Mouse (Mus musculus) neural tube, embryonic 11.5 days (tissue): ENCODE measurements around the gene Hist1h2bj. TPM values are rescaled to one million over a fixed set of nuclear protein-coding genes. Genes with fewer than 3 reads are reported as not detected.

Experiments used
- ATAC-seq: fragments of 200-750 bp; cut with Nextera tagmentation; 2 replicates; pipeline ENCODE4 v1.8.0; 2017; ENCODE audit warnings: moderate number of reproducible peaks, mild to moderate bottlenecking, moderate TSS enrichment, moderate library complexity; ENCODE audit not compliant: insufficient read depth, low FRiP score, low TSS enrichment
- DNase-seq: peaks from one replicate; pipeline ENCODE4 v3.0.0-alpha.2; 2015; ENCODE audit warnings: low spot score
- H3K27ac ChIP-seq: fragments of 300-500 bp; sonication (generic); 2 replicates; pipeline ENCODE4 v1.5.1; 2014; ENCODE audit warnings: low read depth, mild to moderate bottlenecking, low read length
- H3K27me3 ChIP-seq: fragments of 300-500 bp; sonication (generic); 2 replicates; pipeline ENCODE4 v1.6.1; 2014; ENCODE audit warnings: mild to moderate bottlenecking, low read length, mixed read lengths; ENCODE audit not compliant: control insufficient read depth, insufficient read depth
- H3K36me3 ChIP-seq: fragments of 300-500 bp; sonication (generic); 2 replicates; pipeline ENCODE4 v1.6.1; 2014; ENCODE audit warnings: mild to moderate bottlenecking, low read length, moderate library complexity, mixed read lengths; ENCODE audit not compliant: control insufficient read depth, insufficient read depth
- H3K4me1 ChIP-seq: fragments of 300-500 bp; sonication (generic); 2 replicates; pipeline ENCODE4 v1.6.1; 2014; ENCODE audit warnings: low read length, mixed read lengths; ENCODE audit not compliant: control insufficient read depth, insufficient read depth
- H3K4me2 ChIP-seq: fragments of 300-500 bp; sonication (generic); 2 replicates; pipeline ENCODE4 v1.6.1; 2014; ENCODE audit warnings: low read depth, mild to moderate bottlenecking, moderate library complexity
- H3K4me3 ChIP-seq: fragments of 300-500 bp; sonication (generic); 2 replicates; pipeline ENCODE4 v1.5.1; 2014; ENCODE audit warnings: low read depth, low read length
- H3K9ac ChIP-seq: fragments of 300-500 bp; sonication (generic); 2 replicates; pipeline ENCODE4 v1.6.1; 2014; ENCODE audit warnings: mild to moderate bottlenecking, low read length
- H3K9me3 ChIP-seq: fragments of 300-500 bp; sonication (generic); 2 replicates; pipeline ENCODE4 v1.6.1; 2016; ENCODE audit warnings: low read length; ENCODE audit not compliant: control insufficient read depth
- WGBS: fragments of 180-500 bp; shearing (Covaris S2); extraction: QIAGEN DNeasy Blood & Tissue Kit; methylation state at CpG from one replicate; pipeline ENCODE4 v1.1.7; 2014; 5-methylcytosine and 5-hydroxymethylcytosine counted together
- polyA plus RNA-seq: library from polyadenylated mRNA; unstranded; fragments of >200 nt; fragmentation: Nextera tagmentation; extraction: Ambion mirVana; gene quantifications from 2 replicates; pipeline ENCODE4 v1.2.1, GENCODE M21; 2014

The Hist1h2bj gene
- polyA plus RNA-seq, 1 experiment from 2014 or later, result 12.4 TPM

- no peak for ATAC-seq
- 0% methylated on average over 11 of the region's 11 CpGs for WGBS
- H3K4me3 ChIP-seq, result peak overlapping the region; percentile 42
- H3K4me1 ChIP-seq, result 0 out of 2 replicates have a peak, but pooled peaks cover 3% of the 10 kb centered on the region
- H3K36me3 ChIP-seq, result no peaks in the 10 kb centered on the region
- H3K9me3 ChIP-seq, result no peaks in the 10 kb centered on the region
- H3K4me2 ChIP-seq, result peak overlapping the region; percentile 57
- H3K27ac ChIP-seq, result no peak overlapping the region
- H3K9ac ChIP-seq, result peak overlapping the region; percentile 36
- DNase-seq, result no peak
- H3K27me3 ChIP-seq, result peaks cover 10% of the 10 kb centered on the region
Measured at GRCm38 (mm10) chr13:22021581-22021980, 21.4 kb upstream of the Hist1h2bj start.

GRCm38 (mm10) chr13:22022241-22022640 lies 20.8 kb upstream of the Hist1h2bj start:
- Histone ChIP-seq H3K36me3 (no peaks in the 10 kb centered on the region), H3K4me3 (peak overlapping the region; percentile 42), H3K27me3 (peaks cover 10% of the 10 kb centered on the region), H3K27ac (no peak overlapping the region), H3K4me2 (peak overlapping the region; percentile 57), H3K9ac (peak overlapping the region; percentile 15; the same call in 1 of the 2 replicates), H3K9me3 (no peaks in the 10 kb centered on the region), H3K4me1 (0 out of 2 replicates have a peak, but pooled peaks cover 3% of the 10 kb centered on the region)
- DNase-seq (peak; percentile 86), ATAC-seq (peak; percentile 64; the same call in 1 of the 2 replicates)
- WGBS, result under 1% methylated on average over 9 of the region's 9 CpGs

GRCm38 (mm10) chr13:22026058-22027031 lies 16.7 kb upstream of the Hist1h2bj start:
- peak overlapping the region; percentile 55 for H3K9ac ChIP-seq
- no peak overlapping the region for H3K27ac ChIP-seq
- ATAC-seq (0 out of 2 replicates have a peak, but pooled peaks have one; percentile 39), DNase-seq (peak; percentile 94)
- H3K4me2 ChIP-seq, result peak overlapping the region; percentile 57
- peak overlapping the region; percentile 44 for H3K4me3 ChIP-seq
- H3K36me3 ChIP-seq, result no peaks in the 10 kb centered on the region
- under 1% methylated on average over 35 of the region's 35 CpGs for WGBS
- H3K4me1 ChIP-seq, result no peaks in the 10 kb centered on the region
- no peaks in the 10 kb centered on the region for H3K9me3 ChIP-seq
- no peaks in the 10 kb centered on the region for H3K27me3 ChIP-seq

- H3K9ac ChIP-seq, result peak overlapping the region; percentile 41
- ATAC-seq, result peak; percentile 80
Measured at GRCm38 (mm10) chr13:22028673-22029460, 14.1 kb upstream of the Hist1h2bj start.

GRCm38 (mm10) chr13:22029928-22030327 lies 13.1 kb upstream of the Hist1h2bj start:
- peaks cover 3% of the 10 kb centered on the region for H3K4me1 ChIP-seq
- WGBS, result 32% methylated on average over 8 of the region's 8 CpGs
- DNase-seq, result no peak
- H3K27ac ChIP-seq, result no peak overlapping the region
- no peaks in the 10 kb centered on the region for H3K36me3 ChIP-seq
- ATAC-seq, result no peak
- H3K4me3 ChIP-seq, result no peak overlapping the region
- no peaks in the 10 kb centered on the region for H3K27me3 ChIP-seq
- H3K9ac ChIP-seq, result no peak overlapping the region
- no peak overlapping the region for H3K4me2 ChIP-seq
- H3K9me3 ChIP-seq, result no peaks in the 10 kb centered on the region

More at GRCm38 (mm10) chr13:22028673-22029460, 14.1 kb upstream of the Hist1h2bj start:
- no peaks in the 10 kb centered on the region for H3K4me1 ChIP-seq
- peak; percentile 93 for DNase-seq
- H3K27me3 ChIP-seq, result no peaks in the 10 kb centered on the region
- peak overlapping the region; percentile 35 for H3K4me3 ChIP-seq
- WGBS, result under 1% methylated on average over 40 of the region's 40 CpGs
- no peaks in the 10 kb centered on the region for H3K9me3 ChIP-seq
- H3K27ac ChIP-seq, result no peak overlapping the region
- peak overlapping the region; percentile 37 for H3K4me2 ChIP-seq
- no peaks in the 10 kb centered on the region for H3K36me3 ChIP-seq

- Histone ChIP-seq H3K4me3 (no peak overlapping the region), H3K9ac (no peak overlapping the region), H3K27ac (no peak overlapping the region), H3K36me3 (no peaks in the 10 kb centered on the region), H3K9me3 (no peaks in the 10 kb centered on the region), H3K4me1 (peaks cover 3% of the 10 kb centered on the region), H3K27me3 (no peaks in the 10 kb centered on the region), H3K4me2 (no peak overlapping the region)
- WGBS, result 19% methylated on average over 4 of the region's 4 CpGs
- ATAC-seq (no peak), DNase-seq (no peak)
Measured at GRCm38 (mm10) chr13:22030493-22030892, 12.5 kb upstream of the Hist1h2bj start.

- no peak for ATAC-seq
- H3K4me2 ChIP-seq, result peak overlapping the region; percentile 65
- DNase-seq, result peak; percentile 26
- peak overlapping the region; percentile 58 for H3K9ac ChIP-seq
- no peaks in the 10 kb centered on the region for H3K36me3 ChIP-seq
- no peaks in the 10 kb centered on the region for H3K27me3 ChIP-seq
- peak overlapping the region; percentile 21 for H3K4me3 ChIP-seq
- WGBS, result 55% methylated on average over 5 of the region's 5 CpGs
- peak overlapping the region; percentile 75; the same call in 1 of the 2 replicates for H3K27ac ChIP-seq
- no peaks in the 10 kb centered on the region for H3K9me3 ChIP-seq
- H3K4me1 ChIP-seq, result peaks cover 3% of the 10 kb centered on the region
Measured at GRCm38 (mm10) chr13:22033741-22034442, 9.1 kb upstream of the Hist1h2bj start.
